Mouse (Mus musculus): Measurements from ENCODE around the gene Limk1. TPM values are rescaled to one million over a fixed set of nuclear protein-coding genes. Genes with fewer than 3 reads are reported as not detected.

Limk1 gene
- total RNA-seq (2014; fragmentation: Nextera tagmentation) (1.3 and 1.4 TPM in 2 replicates), total RNA-seq (2017) (1.3 and 1.5 TPM in 2 replicates), polyA plus RNA-seq (2012) (1.5 and 1.7 TPM in 2 replicates)

DNA sequence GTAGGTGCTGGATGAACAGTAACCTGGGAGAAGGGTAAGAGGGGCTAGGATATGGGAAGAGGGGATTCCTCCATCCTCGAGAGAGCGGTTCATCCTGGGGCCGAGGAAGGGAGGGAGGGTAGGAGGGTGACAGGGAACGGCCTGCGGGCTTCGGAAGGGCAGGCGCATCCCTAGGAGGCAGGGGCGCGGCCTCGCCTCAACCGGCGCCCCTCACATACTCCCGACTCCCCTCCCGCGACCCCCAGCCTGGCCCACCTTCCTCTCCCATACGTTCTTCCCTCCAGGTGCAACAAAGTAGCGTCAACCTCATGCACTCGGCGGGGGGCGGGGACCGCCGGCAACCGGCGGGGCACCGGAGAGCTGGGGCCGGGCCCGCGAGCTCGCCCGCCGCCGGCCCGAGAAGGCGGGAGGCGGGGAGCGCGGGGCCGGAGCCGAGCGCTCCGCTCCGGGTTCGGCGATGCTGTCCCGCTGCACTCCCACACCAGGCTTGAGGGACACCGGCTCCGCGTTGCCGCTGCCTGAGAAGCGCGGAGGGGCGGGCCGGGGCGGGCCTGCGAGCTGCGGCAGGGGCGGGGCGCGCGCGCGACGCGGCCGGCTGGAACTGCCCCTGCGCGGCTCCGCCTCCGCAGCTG is at the start of gene Limk1:
Gene Limk1, minus strand, starts transcription at position 513 of the 632 bp plus-strand sequence.
- TF ChIP-seq GATA1 (IDR thresholded peaks at IDR 0.05; ENCODE audit: borderline replicate concordance, low read length) (no peak), TAL1 (conservative IDR thresholded peaks at IDR 0.05; ENCODE audit: low read depth, low read length) (no peak)

DNA sequence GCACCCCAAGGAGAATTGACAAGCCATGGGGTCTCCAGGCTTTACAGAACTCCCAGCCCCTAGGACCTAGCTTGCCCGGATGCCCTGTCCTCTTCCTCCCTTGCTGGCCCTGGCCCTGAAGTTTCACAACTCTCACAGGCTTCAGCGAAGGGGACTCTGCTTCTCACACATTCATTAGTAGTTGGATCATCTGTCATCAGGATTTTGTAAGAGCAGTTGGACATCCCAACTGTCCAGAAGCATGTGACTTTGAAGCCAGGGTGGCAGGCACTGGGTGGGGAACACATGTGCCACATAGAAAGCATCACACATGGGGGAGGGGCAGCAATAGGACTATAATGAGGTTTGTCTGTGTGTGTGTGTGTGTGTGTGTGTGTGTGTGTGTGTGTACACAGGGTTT is 46.5 kb upstream of the Limk1 start:
- no peaks in the 10 kb centered on the region for H3K36me3 ChIP-seq (replicated peaks)
- no peaks in the 10 kb centered on the region for H3K4me1 ChIP-seq (ENCODE audit: insufficient read depth, low read depth, low read length)
- H3K9me3 ChIP-seq (replicated peaks): no peaks in the 10 kb centered on the region
- peaks cover 1% of the 10 kb centered on the region; the same call in 1 of the 2 replicates for H3K27me3 ChIP-seq (ENCODE audit: insufficient read depth, low read length)
- ATAC-seq (ENCODE audit: extremely low read depth, insufficient number of reproducible peaks, low FRiP score, poor library complexity, severe bottlenecking) (no peak), DNase-seq (ENCODE audit: low spot score) (no peak)
- no peak overlapping the region for H3K4me3 ChIP-seq (ENCODE audit: low read depth, low read length)
- TF ChIP-seq TAL1 (conservative IDR thresholded peaks at IDR 0.05; ENCODE audit: low read depth, low read length): no peak
- no peak for TF ChIP-seq GATA2 (IDR thresholded peaks at IDR 0.05; ENCODE audit: borderline replicate concordance, low read depth, low read length)
- no peak for TF ChIP-seq CTCF (IDR thresholded peaks at IDR 0.05; ENCODE audit: low read depth, low read length)
- no peak for TF ChIP-seq GATA1 (IDR thresholded peaks at IDR 0.05; ENCODE audit: borderline replicate concordance, low read length)
- no peak for TF ChIP-seq POLR2AphosphoS5 (IDR thresholded peaks at IDR 0.05; ENCODE audit: insufficient replicate concordance, low read depth, low read length)

More for the DNA sequence above, at the start of gene Limk1:
- DNase-seq (ENCODE audit: low spot score) (no peak), ATAC-seq (ENCODE audit: extremely low read depth, insufficient number of reproducible peaks, low FRiP score, poor library complexity, severe bottlenecking) (no peak)
- Histone ChIP-seq H3K27me3 (ENCODE audit: insufficient read depth, low read length) (peaks cover 49% of the 10 kb centered on the region), H3K9me3 (replicated peaks) (no peaks in the 10 kb centered on the region), H3K4me1 (ENCODE audit: insufficient read depth, low read depth, low read length) (peaks cover 19% of the 10 kb centered on the region), H3K4me3 (ENCODE audit: low read depth, low read length) (peak within 1 kb of the TSS; percentile 72), H3K36me3 (replicated peaks) (no peaks in the 10 kb centered on the region)

DNA sequence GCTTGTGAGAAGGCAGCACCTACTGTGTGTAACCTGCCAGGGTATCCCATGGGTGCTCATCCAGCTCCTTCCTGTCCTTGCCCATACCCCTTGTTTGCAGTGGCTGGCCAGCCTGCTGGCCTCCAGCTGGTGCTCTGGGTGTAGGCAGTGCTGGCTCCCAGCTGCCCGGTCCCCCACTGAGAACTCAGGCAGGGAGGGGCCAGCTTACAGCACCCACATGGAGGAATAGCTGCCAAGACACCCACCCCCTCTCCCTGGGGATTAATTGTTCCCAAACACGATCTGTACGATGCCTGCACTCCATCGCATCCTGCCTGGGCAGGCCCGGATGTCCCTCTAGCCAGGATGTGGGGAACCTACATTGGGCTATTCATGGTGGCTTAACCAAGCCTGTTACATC is 45.7 kb upstream of the Limk1 start:
- no peak overlapping the region for H3K4me3 ChIP-seq (ENCODE audit: low read depth, low read length)
- no peak for DNase-seq (ENCODE audit: low spot score)
- no peaks in the 10 kb centered on the region; the same call in 1 of the 2 replicates for H3K27me3 ChIP-seq (ENCODE audit: insufficient read depth, low read length)
- no peaks in the 10 kb centered on the region for H3K9me3 ChIP-seq (replicated peaks)
- no peaks in the 10 kb centered on the region for H3K4me1 ChIP-seq (ENCODE audit: insufficient read depth, low read depth, low read length)
- H3K36me3 ChIP-seq (replicated peaks): no peaks in the 10 kb centered on the region
- no peak for ATAC-seq (ENCODE audit: extremely low read depth, insufficient number of reproducible peaks, low FRiP score, poor library complexity, severe bottlenecking)
- TF ChIP-seq GATA2 (IDR thresholded peaks at IDR 0.05; ENCODE audit: borderline replicate concordance, low read depth, low read length) (no peak), TAL1 (conservative IDR thresholded peaks at IDR 0.05; ENCODE audit: low read depth, low read length) (no peak), POLR2AphosphoS5 (IDR thresholded peaks at IDR 0.05; ENCODE audit: insufficient replicate concordance, low read depth, low read length) (no peak), GATA1 (IDR thresholded peaks at IDR 0.05; ENCODE audit: borderline replicate concordance, low read length) (no peak), CTCF (IDR thresholded peaks at IDR 0.05; ENCODE audit: low read depth, low read length) (no peak)

DNA sequence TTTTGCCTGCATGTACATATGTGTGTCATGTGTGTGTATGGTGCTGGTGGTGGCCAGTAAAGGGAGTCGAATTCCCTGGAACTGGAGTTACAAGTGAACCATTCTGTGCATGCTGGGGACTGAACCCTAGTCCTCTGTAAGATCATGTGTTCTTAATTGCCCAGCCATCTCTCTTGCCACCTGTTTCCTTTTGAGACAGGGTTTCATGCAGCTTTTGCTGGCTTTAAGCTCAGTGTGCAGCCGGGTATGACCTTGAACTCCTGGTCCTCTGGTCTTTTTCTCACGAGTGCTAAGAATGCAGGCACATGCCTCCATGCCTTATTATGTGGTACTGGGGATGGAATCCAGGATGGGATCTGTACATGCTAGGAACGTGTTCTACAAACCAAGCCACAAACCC is 44.8 kb upstream of the Limk1 start:
- Histone ChIP-seq H3K4me3 (ENCODE audit: low read depth, low read length) (no peak overlapping the region), H3K27me3 (ENCODE audit: insufficient read depth, low read length) (no peaks in the 10 kb centered on the region; the same call in 1 of the 2 replicates), H3K36me3 (replicated peaks) (no peaks in the 10 kb centered on the region), H3K4me1 (ENCODE audit: insufficient read depth, low read depth, low read length) (no peaks in the 10 kb centered on the region), H3K9me3 (replicated peaks) (no peaks in the 10 kb centered on the region)
- no peak for DNase-seq (ENCODE audit: low spot score)
- TF ChIP-seq POLR2AphosphoS5 (IDR thresholded peaks at IDR 0.05; ENCODE audit: insufficient replicate concordance, low read depth, low read length) (no peak), TAL1 (conservative IDR thresholded peaks at IDR 0.05; ENCODE audit: low read depth, low read length) (no peak), GATA1 (IDR thresholded peaks at IDR 0.05; ENCODE audit: borderline replicate concordance, low read length) (no peak), CTCF (IDR thresholded peaks at IDR 0.05; ENCODE audit: low read depth, low read length) (no peak), GATA2 (IDR thresholded peaks at IDR 0.05; ENCODE audit: borderline replicate concordance, low read depth, low read length) (no peak)
- no peak for ATAC-seq (ENCODE audit: extremely low read depth, insufficient number of reproducible peaks, low FRiP score, poor library complexity, severe bottlenecking)

DNA sequence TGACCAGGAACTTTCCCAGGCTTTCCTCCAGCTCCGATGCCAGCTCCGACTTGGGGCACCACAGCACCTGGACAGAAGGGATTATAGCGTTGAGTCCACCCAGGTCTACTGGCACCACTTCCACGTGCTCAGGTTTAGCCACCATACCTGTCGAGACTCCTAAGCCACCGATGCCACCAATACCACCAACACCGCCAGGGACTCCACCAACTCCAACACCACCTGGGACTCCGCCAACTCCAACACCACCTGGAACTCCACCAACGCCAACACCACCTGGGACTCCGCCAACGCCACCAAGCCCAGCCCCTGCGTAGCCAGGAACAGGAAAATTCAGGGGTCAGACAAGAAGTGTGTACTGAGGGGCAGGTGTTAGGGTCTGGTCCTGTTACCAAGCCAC is 40.7 kb upstream of the Limk1 start:
- Histone ChIP-seq H3K9me3 (replicated peaks) (no peaks in the 10 kb centered on the region), H3K36me3 (replicated peaks) (no peaks in the 10 kb centered on the region), H3K4me3 (ENCODE audit: low read depth, low read length) (no peak overlapping the region), H3K27me3 (ENCODE audit: insufficient read depth, low read length) (no peaks in the 10 kb centered on the region; the same call in 1 of the 2 replicates), H3K4me1 (ENCODE audit: insufficient read depth, low read depth, low read length) (no peaks in the 10 kb centered on the region)
- no peak for DNase-seq (ENCODE audit: low spot score)
- no peak for ATAC-seq (ENCODE audit: extremely low read depth, insufficient number of reproducible peaks, low FRiP score, poor library complexity, severe bottlenecking)
- no peak for TF ChIP-seq GATA2 (IDR thresholded peaks at IDR 0.05; ENCODE audit: borderline replicate concordance, low read depth, low read length)
- TF ChIP-seq TAL1 (conservative IDR thresholded peaks at IDR 0.05; ENCODE audit: low read depth, low read length): no peak
- no peak for TF ChIP-seq POLR2AphosphoS5 (IDR thresholded peaks at IDR 0.05; ENCODE audit: insufficient replicate concordance, low read depth, low read length)

DNA sequence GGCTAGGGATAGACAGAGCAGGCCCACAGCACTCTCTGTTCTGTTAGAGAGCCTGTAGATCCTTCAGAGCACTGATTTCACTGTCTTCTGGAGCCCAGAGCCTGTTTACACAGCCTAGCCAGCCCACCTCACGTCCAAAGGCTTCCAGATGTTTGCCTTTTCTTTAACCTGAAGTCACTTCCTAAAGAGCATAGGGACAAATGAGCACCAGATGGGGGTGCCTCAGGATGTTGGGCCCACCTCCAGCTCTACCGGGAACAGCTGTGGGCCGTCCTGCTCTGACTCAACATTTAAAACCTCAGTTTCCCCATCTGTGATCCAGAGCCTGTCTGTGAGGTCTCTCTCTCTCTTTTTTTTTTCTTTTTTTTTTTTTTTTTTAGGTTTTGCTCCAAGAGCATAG is 40.1 kb upstream of the Limk1 start:
- Histone ChIP-seq H3K4me1 (ENCODE audit: insufficient read depth, low read depth, low read length) (no peaks in the 10 kb centered on the region), H3K36me3 (replicated peaks) (no peaks in the 10 kb centered on the region), H3K4me3 (ENCODE audit: low read depth, low read length) (no peak overlapping the region), H3K9me3 (replicated peaks) (no peaks in the 10 kb centered on the region), H3K27me3 (ENCODE audit: insufficient read depth, low read length) (no peaks in the 10 kb centered on the region)
- no peak for DNase-seq (ENCODE audit: low spot score)
- TF ChIP-seq GATA2 (IDR thresholded peaks at IDR 0.05; ENCODE audit: borderline replicate concordance, low read depth, low read length) (no peak), TAL1 (conservative IDR thresholded peaks at IDR 0.05; ENCODE audit: low read depth, low read length) (no peak), CTCF (IDR thresholded peaks at IDR 0.05; ENCODE audit: low read depth, low read length) (no peak), POLR2AphosphoS5 (IDR thresholded peaks at IDR 0.05; ENCODE audit: insufficient replicate concordance, low read depth, low read length) (no peak), GATA1 (IDR thresholded peaks at IDR 0.05; ENCODE audit: borderline replicate concordance, low read length) (no peak)
- no peak for ATAC-seq (ENCODE audit: extremely low read depth, insufficient number of reproducible peaks, low FRiP score, poor library complexity, severe bottlenecking)

Data from G1E (cell line).